Mouse (Mus musculus): ENCODE results near the gene Cldn22. TPM values are rescaled to one million over a fixed set of nuclear protein-coding genes. Genes with fewer than 3 reads are reported as not detected.
"Not testable (repeated sequence)": the region's sequence is repeated elsewhere in the genome, so short reads cannot be mapped to it uniquely, and the experiment has no call there.

Cldn22 gene
- polyA plus RNA-seq, 1 experiment from 2014 or later: not detected

- ATAC-seq (ENCODE audit: low FRiP score, low read depth): no peak
- H3K36me3 ChIP-seq: no peaks in the 10 kb centered on the region
Measured at GRCm38 (mm10) chr8:47809970-47810665, 14.2 kb upstream of the Cldn22 start.

GRCm38 (mm10) chr8:47810666-47811015 is 13.6 kb upstream of the Cldn22 start:
- Histone ChIP-seq H3K9me3 (no peaks in the 10 kb centered on the region), H3K4me1 (no peaks in the 10 kb centered on the region; the same call in none of the 2 replicates), H3K9ac (no peak overlapping the region), H3K36me3 (no peaks in the 10 kb centered on the region), H3K27me3 (replicated peaks) (no peaks in the 10 kb centered on the region), H3K27ac (no peak overlapping the region), H3K4me3 (no peak overlapping the region), H3K4me2 (replicated peaks) (no peak overlapping the region)
- ATAC-seq (ENCODE audit: low FRiP score, low read depth): no peak
- WGBS: 78% methylated on average over 7 of the region's 7 CpGs

More at GRCm38 (mm10) chr8:47809970-47810665, 14.2 kb upstream of the Cldn22 start:
- Histone ChIP-seq H3K4me2 (replicated peaks) (no peak overlapping the region), H3K9ac (no peak overlapping the region), H3K9me3 (no peaks in the 10 kb centered on the region), H3K4me1 (no peaks in the 10 kb centered on the region; the same call in none of the 2 replicates), H3K27me3 (replicated peaks) (no peaks in the 10 kb centered on the region), H3K27ac (no peak overlapping the region), H3K4me3 (no peak overlapping the region)
- 80% methylated on average over 14 of the region's 14 CpGs for WGBS

GRCm38 (mm10) chr8:47811221-47811620 is 13.1 kb upstream of the Cldn22 start:
- Histone ChIP-seq H3K27me3 (replicated peaks) (no peaks in the 10 kb centered on the region), H3K4me3 (no peak overlapping the region), H3K4me2 (replicated peaks) (no peak overlapping the region), H3K9me3 (no peaks in the 10 kb centered on the region), H3K27ac (no peak overlapping the region), H3K36me3 (no peaks in the 10 kb centered on the region), H3K9ac (no peak overlapping the region), H3K4me1 (no peaks in the 10 kb centered on the region; the same call in none of the 2 replicates)
- 86% methylated on average over 12 of the region's 12 CpGs for WGBS
- ATAC-seq (ENCODE audit: low FRiP score, low read depth): no peak

- Histone ChIP-seq H3K4me1 (no peaks in the 10 kb centered on the region), H3K27ac (no peak overlapping the region), H3K36me3 (no peaks in the 10 kb centered on the region), H3K9ac (no peak overlapping the region), H3K27me3 (replicated peaks) (no peaks in the 10 kb centered on the region), H3K9me3 (no peaks in the 10 kb centered on the region), H3K4me2 (replicated peaks) (no peak overlapping the region), H3K4me3 (no peak overlapping the region)
- no peak for ATAC-seq (ENCODE audit: low FRiP score, low read depth)
- 90% methylated on average over 8 of the region's 8 CpGs for WGBS
Measured at GRCm38 (mm10) chr8:47819034-47819433, 5.2 kb upstream of the Cldn22 start.

GRCm38 (mm10) chr8:47820914-47821772 is 3.1 kb upstream of the Cldn22 start:
- H3K27me3 ChIP-seq (replicated peaks): no peaks in the 10 kb centered on the region
- no peaks in the 10 kb centered on the region for H3K36me3 ChIP-seq
- H3K9me3 ChIP-seq: no peaks in the 10 kb centered on the region
- H3K9ac ChIP-seq: no peak overlapping the region
- no peak for ATAC-seq (ENCODE audit: low FRiP score, low read depth)
- no peak overlapping the region for H3K4me2 ChIP-seq (replicated peaks)
- no peak overlapping the region for H3K4me3 ChIP-seq
- 85% methylated on average over 20 of the region's 20 CpGs for WGBS
- H3K27ac ChIP-seq: no peak overlapping the region
- H3K4me1 ChIP-seq: no peaks in the 10 kb centered on the region

- H3K27ac ChIP-seq: no peak within 1 kb of the TSS
- no peaks in the 10 kb centered on the region for H3K36me3 ChIP-seq
- H3K4me1 ChIP-seq: no peaks in the 10 kb centered on the region
- 83% methylated on average over 6 of the region's 6 CpGs for WGBS
- H3K9ac ChIP-seq: no peak within 1 kb of the TSS
- no peak for ATAC-seq (ENCODE audit: low FRiP score, low read depth)
- H3K4me2 ChIP-seq (replicated peaks): no peak within 1 kb of the TSS
- H3K9me3 ChIP-seq: no peaks in the 10 kb centered on the region
- no peak within 1 kb of the TSS for H3K4me3 ChIP-seq
- H3K27me3 ChIP-seq (replicated peaks): no peaks in the 10 kb centered on the region
Measured at GRCm38 (mm10) chr8:47821843-47822242, 2.4 kb upstream of the Cldn22 start, which contains the start of gene Cldn24. Gene Cldn24, plus strand, starts transcription at chr8:47822143.

- H3K9me3 ChIP-seq; H3K36me3 ChIP-seq; H3K27ac ChIP-seq; H3K4me3 ChIP-seq; H3K9ac ChIP-seq; H3K4me1 ChIP-seq; H3K4me2 ChIP-seq (replicated peaks); ATAC-seq (ENCODE audit: low FRiP score, low read depth); H3K27me3 ChIP-seq (replicated peaks): not testable (repeated sequence)
- WGBS: 90% methylated on average over 7 of the region's 9 CpGs
Measured at GRCm38 (mm10) chr8:47822541-47822940, 1.7 kb upstream of the Cldn22 start.

- Histone ChIP-seq H3K4me3 (no peak overlapping the region), H3K27ac (no peak overlapping the region), H3K9ac (no peak overlapping the region), H3K36me3 (peaks cover 5% of the 10 kb centered on the region), H3K4me1 (no peaks in the 10 kb centered on the region), H3K27me3 (replicated peaks) (no peaks in the 10 kb centered on the region), H3K9me3 (no peaks in the 10 kb centered on the region), H3K4me2 (replicated peaks) (no peak overlapping the region)
- 78% methylated on average over 10 of the region's 10 CpGs for WGBS
- ATAC-seq (ENCODE audit: low FRiP score, low read depth): no peak
Measured at GRCm38 (mm10) chr8:47823777-47824176, 505 bp upstream of the Cldn22 start.

- 59% methylated on average over 5 of the region's 5 CpGs for WGBS
Measured at GRCm38 (mm10) chr8:47825596-47825995, 1.3 kb downstream of the Cldn22 start.

GRCm38 (mm10) chr8:47826911-47827310 is 2.6 kb downstream of the Cldn22 start:
- WGBS: 92% methylated on average over 9 of the region's 9 CpGs
- Histone ChIP-seq H3K27me3 (replicated peaks) (no peaks in the 10 kb centered on the region), H3K9ac (no peak overlapping the region), H3K4me3 (no peak overlapping the region), H3K9me3 (no peaks in the 10 kb centered on the region), H3K4me2 (replicated peaks) (no peak overlapping the region), H3K4me1 (no peaks in the 10 kb centered on the region), H3K27ac (no peak overlapping the region), H3K36me3 (peaks cover 16% of the 10 kb centered on the region)
- ATAC-seq (ENCODE audit: low FRiP score, low read depth): no peak

More at GRCm38 (mm10) chr8:47825596-47825995, 1.3 kb downstream of the Cldn22 start:
- Histone ChIP-seq H3K4me1 (no peaks in the 10 kb centered on the region), H3K4me3 (no peak overlapping the region), H3K36me3 (peaks cover 9% of the 10 kb centered on the region), H3K27me3 (replicated peaks) (no peaks in the 10 kb centered on the region), H3K4me2 (replicated peaks) (no peak overlapping the region), H3K27ac (no peak overlapping the region), H3K9ac (no peak overlapping the region), H3K9me3 (no peaks in the 10 kb centered on the region)
- ATAC-seq (ENCODE audit: low FRiP score, low read depth): no peak

GRCm38 (mm10) chr8:47832616-47833015 is 8.3 kb downstream of the Cldn22 start:
- no peak overlapping the region for H3K27ac ChIP-seq
- no peak overlapping the region for H3K9ac ChIP-seq
- H3K4me2 ChIP-seq (replicated peaks): no peak overlapping the region
- H3K4me1 ChIP-seq: peaks cover 2% of the 10 kb centered on the region; the same call in 1 of the 2 replicates
- ATAC-seq (ENCODE audit: low FRiP score, low read depth): no peak
- no peak overlapping the region for H3K4me3 ChIP-seq
- H3K36me3 ChIP-seq: peaks cover 20% of the 10 kb centered on the region
- no peaks in the 10 kb centered on the region for H3K27me3 ChIP-seq (replicated peaks)
- H3K9me3 ChIP-seq: no peaks in the 10 kb centered on the region
- WGBS: 85% methylated on average over 6 of the region's 6 CpGs

GRCm38 (mm10) chr8:47833944-47834343 is 9.7 kb downstream of the Cldn22 start:
- Histone ChIP-seq H3K9ac (no peak overlapping the region), H3K27me3 (replicated peaks) (no peaks in the 10 kb centered on the region), H3K4me1 (peaks cover 2% of the 10 kb centered on the region; the same call in 1 of the 2 replicates), H3K4me2 (replicated peaks) (no peak overlapping the region), H3K27ac (no peak overlapping the region), H3K4me3 (no peak overlapping the region), H3K9me3 (no peaks in the 10 kb centered on the region), H3K36me3 (peaks cover 15% of the 10 kb centered on the region)
- ATAC-seq (ENCODE audit: low FRiP score, low read depth): no peak
- 65% methylated on average over 1 of the region's 1 CpGs for WGBS

Measured in neural tube, embryonic 12.5 days (tissue).